ENCODE assay signal across 18 mouse cellular contexts in the genomic region with DNA sequence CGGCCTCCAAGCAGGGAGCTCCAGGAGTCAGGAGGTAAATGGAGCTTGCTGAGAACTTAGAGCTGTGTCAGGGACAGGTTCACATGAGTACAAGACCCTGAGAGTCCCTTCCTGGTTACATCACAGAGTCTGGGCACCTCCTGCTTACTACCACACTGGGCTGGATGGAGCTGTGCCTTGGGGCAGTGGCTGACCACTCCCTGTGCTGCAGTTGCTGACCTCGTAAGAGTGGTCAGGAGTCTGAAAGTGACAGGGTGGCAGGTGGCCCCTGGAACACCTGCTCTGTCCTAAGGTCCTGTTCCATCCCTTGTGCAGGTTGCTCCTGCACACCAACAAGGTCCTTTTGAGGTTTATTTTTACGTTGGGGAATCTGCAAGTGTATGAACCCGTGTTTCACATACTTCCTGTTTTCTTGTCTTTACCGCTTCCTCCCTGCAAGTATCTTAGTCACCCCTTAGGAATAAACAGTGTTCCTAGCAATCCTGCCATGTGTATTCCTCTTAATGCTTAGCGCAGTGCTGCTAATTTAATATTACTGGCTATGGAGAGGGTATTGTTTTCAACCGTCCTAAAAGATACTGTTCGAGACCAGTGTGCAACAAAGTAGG. TPM values are rescaled to one million over a fixed set of nuclear protein-coding genes. Genes with fewer than 3 reads are reported as not detected.
DNase-seq lines count a peak whose midpoint lies in the region; ATAC-seq and TF ChIP-seq lines count a peak whose summit lies in the region.
"Had no signal": no experiment of that assay in that cellular context is flagged by ENCODE, and none has a peak within 500 bp of the region (broad histone marks: within the 10 kb centered on the region; RNA-seq: fewer than 3 reads in every experiment).

No protein-coding gene starts in this region.

- H3K9me3 ChIP-seq in heart, embryonic 12.5 days (replicated peaks) = no peaks in the 10 kb centered on the region
- H3K9me3 ChIP-seq in stomach, postnatal 0 days (ENCODE audit: control insufficient read depth, low read length) = no peaks in the 10 kb centered on the region
- H3K9me3 ChIP-seq: forebrain, embryonic 13.5 days; heart, embryonic 15.5 days; neural tube, embryonic 13.5 days had no signal

- TF ChIP-seq POLR2A in heart, adult 2 months (IDR thresholded peaks at IDR 0.05; ENCODE audit: insufficient read depth, low read depth, low read length) = no peak

- no peaks in the 10 kb centered on the region; the same call in 1 of the 2 replicates for H3K79me2 ChIP-seq in heart, adult 2 months (replicated peaks; ENCODE audit: control insufficient read depth, insufficient read depth, low read length)
- H3K79me2 ChIP-seq in macrophage (ENCODE audit: inconsistent target) = peaks cover 27% of the 10 kb centered on the region; the same call in 1 of the 2 replicates

- intact Hi-C loops in heart, adult 2 months (cut with DNase I) = no loop called here

- no peak overlapping the region for H3K4me2 ChIP-seq in heart, embryonic 12.5 days
- no peak overlapping the region for H3K4me2 ChIP-seq in stomach, postnatal 0 days (replicated peaks; ENCODE audit: low read depth)
- H3K4me2 ChIP-seq: forebrain, embryonic 13.5 days; heart, embryonic 15.5 days; lung, embryonic 14.5 days; neural tube, embryonic 13.5 days had no signal

- no peak for TF ChIP-seq EP300 in heart, adult 2 months (IDR thresholded peaks at IDR 0.05; ENCODE audit: insufficient read depth, low read depth, low read length)
- no peak for TF ChIP-seq EP300 in stomach, postnatal 0 days (optimal IDR thresholded peaks at IDR 0.05)

- no peak for ATAC-seq in heart, embryonic 12.5 days (ENCODE audit: insufficient number of reproducible peaks, low FRiP score)
- peak; percentile 33; the same call in 1 of the 2 replicates for ATAC-seq in stomach, postnatal 0 days (ENCODE audit: low FRiP score, low TSS enrichment)
- ATAC-seq: forebrain, embryonic 13.5 days; midbrain, embryonic 16.5 days had no signal

- H3K36me3 ChIP-seq in heart, adult 2 months (ENCODE audit: control insufficient read depth, insufficient read depth, low read length) = no peaks in the 10 kb centered on the region; the same call in 1 of the 2 replicates
- H3K36me3 ChIP-seq in heart, embryonic 12.5 days = no peaks in the 10 kb centered on the region
- no peaks in the 10 kb centered on the region for H3K36me3 ChIP-seq in macrophage (ENCODE audit: inconsistent target)
- H3K36me3 ChIP-seq in stomach, postnatal 0 days (ENCODE audit: control insufficient read depth, insufficient read depth, low read length) = no peaks in the 10 kb centered on the region
- H3K36me3 ChIP-seq: heart, embryonic 15.5 days; neural tube, embryonic 13.5 days had no signal

- no peak overlapping the region for H3K27ac ChIP-seq in heart, adult 2 months
- H3K27ac ChIP-seq in heart, embryonic 12.5 days (ENCODE audit: poor library complexity, severe bottlenecking) = no peak overlapping the region
- peak overlapping the region; percentile 80 for H3K27ac ChIP-seq in macrophage
- H3K27ac ChIP-seq in stomach, postnatal 0 days (replicated peaks) = no peak overlapping the region
- H3K27ac ChIP-seq: forebrain, embryonic 13.5 days; heart, embryonic 15.5 days; neural tube, embryonic 13.5 days had no signal

- 0 out of 2 replicates have a peak overlapping the region, but pooled peaks have one; percentile 21 for H3K9ac ChIP-seq in heart, adult 2 months (ENCODE audit: low read depth, low read length)
- no peak overlapping the region for H3K9ac ChIP-seq in heart, embryonic 12.5 days
- H3K9ac ChIP-seq in stomach, postnatal 0 days (ENCODE audit: low read length) = no peak overlapping the region
- H3K9ac ChIP-seq: forebrain, embryonic 13.5 days; heart, embryonic 15.5 days; lung, embryonic 14.5 days; neural tube, embryonic 13.5 days had no signal

- 64% methylated on average over 8 of the region's 8 CpGs for whole genome bisulfite sequencing in heart, adult 2 months
- WGBS in heart, embryonic 12.5 days = 78% methylated on average over 8 of the region's 8 CpGs
- WGBS in macrophage (ENCODE audit: missing documents) = 30% methylated on average over 8 of the region's 8 CpGs
- 74% methylated on average over 8 of the region's 8 CpGs for WGBS in stomach, postnatal 0 days

- H3K27me3 ChIP-seq in heart, adult 2 months (ENCODE audit: control insufficient read depth, insufficient read depth, low read length) = no peaks in the 10 kb centered on the region
- H3K27me3 ChIP-seq in heart, embryonic 12.5 days (replicated peaks) = no peaks in the 10 kb centered on the region
- H3K27me3 ChIP-seq in stomach, postnatal 0 days (ENCODE audit: control insufficient read depth, insufficient read depth, low read length) = no peaks in the 10 kb centered on the region
- H3K27me3 ChIP-seq: forebrain, embryonic 13.5 days; heart, embryonic 15.5 days; neural tube, embryonic 13.5 days had no signal

- H3K4me1 ChIP-seq in heart, adult 2 months (ENCODE audit: control insufficient read depth, insufficient read depth, low read length) = peaks cover 7% of the 10 kb centered on the region
- peaks cover 11% of the 10 kb centered on the region for H3K4me1 ChIP-seq in heart, embryonic 12.5 days (replicated peaks)
- H3K4me1 ChIP-seq in stomach, postnatal 0 days (replicated peaks; ENCODE audit: control insufficient read depth, insufficient read depth) = no peaks in the 10 kb centered on the region
- H3K4me1 ChIP-seq: forebrain, embryonic 13.5 days had no signal

- no peak for TF ChIP-seq CTCF in heart, adult 2 months (IDR thresholded peaks at IDR 0.05)
- TF ChIP-seq CTCF in stomach, postnatal 0 days (IDR thresholded peaks at IDR 0.05; ENCODE audit: low read depth) = no peak

- no peak overlapping the region for H3K4me3 ChIP-seq in heart, adult 2 months
- no peak overlapping the region for H3K4me3 ChIP-seq in heart, embryonic 12.5 days
- H3K4me3 ChIP-seq in macrophage (ENCODE audit: inconsistent target) = no peak overlapping the region
- H3K4me3 ChIP-seq in stomach, postnatal 0 days (ENCODE audit: low read depth, low read length) = no peak overlapping the region
- H3K4me3 ChIP-seq: forebrain, embryonic 13.5 days; heart, embryonic 15.5 days; neural tube, embryonic 13.5 days had no signal

- DNase-seq in heart, adult 2 months = no peak
- DNase-seq in thymus, postnatal 0 days (ENCODE audit: low spot score) = peak; percentile 28
- no peak for DNase-seq in thymus, postnatal 10 days (ENCODE audit: low spot score in 2 of 2)
- DNase-seq in stomach, postnatal 0 days (ENCODE audit: low spot score) = no peak
- no peak for DNase-seq in c-Kit-positive CD71-positive TER-119-positive erythroid progenitor cells, embryonic 14.5 days (ENCODE audit: low spot score)
- no peak for DNase-seq in adrenal gland, postnatal 14 days
- DNase-seq: adrenal gland, postnatal 25 days; cerebellum, postnatal 10 days; lung, embryonic 14.5 days; right cerebral cortex, postnatal 25 days had no signal

RNA-seq across cellular contexts. Expression of a gene that starts 23.7 kb away (rescaled TPM):
- 10 to 100 TPM; 71.4 to 78.8 TPM for total RNA-seq in heart, adult 2 months (2021)
- polyA plus RNA-seq in heart, adult 2 months (2012; rRNA removed) = 51.8 and 79.0 TPM in 2 replicates
- polyA plus RNA-seq in heart, embryonic 12.5 days (2016; fragmentation: Nextera tagmentation; extraction: Ambion mirVana) = 105 and 107 TPM in 2 replicates
- polyA plus RNA-seq in thymus, postnatal 0 days (2015; fragmentation: Nextera tagmentation; extraction: Ambion mirVana) = 368 and 388 TPM in 2 replicates
- 10 to 100 TPM; 11.1 to 60.8 (median 35.7) TPM for total RNA-seq in macrophage (2018; cell fraction: chromatin; rRNA removed)
- total RNA-seq in macrophage (2018; cell fraction: cytosol; rRNA removed) = 10 to 100 TPM; 30.5 to 51.4 (median 41.6) TPM
- total RNA-seq in macrophage (2018; cell fraction: nucleus; rRNA removed) = 10 to 100 TPM; 15.4 to 73.7 (median 34.2) TPM
- 27.4 to 82.6 TPM (median 54.2 TPM) in 3 replicates for polyA plus RNA-seq in macrophage (2018)
- 93.9 and 94.8 TPM in 2 replicates for polyA plus RNA-seq in stomach, postnatal 0 days (2015; fragmentation: Nextera tagmentation; extraction: Ambion mirVana)
- 79.7 and 87.9 TPM in 2 replicates for total RNA-seq in adrenal gland, postnatal 14 days (2021)

RNA-seq across cellular contexts. Expression of a gene that starts 23.9 kb away (rescaled TPM):
- 100 to 1,000 TPM; 260 to 292 TPM for total RNA-seq in heart, adult 2 months (2021)
- 184 and 200 TPM in 2 replicates for polyA plus RNA-seq in heart, adult 2 months (2012; rRNA removed)
- polyA plus RNA-seq in heart, embryonic 12.5 days (2016; fragmentation: Nextera tagmentation; extraction: Ambion mirVana) = 345 and 349 TPM in 2 replicates
- 321 and 329 TPM in 2 replicates for polyA plus RNA-seq in thymus, postnatal 0 days (2015; fragmentation: Nextera tagmentation; extraction: Ambion mirVana)
- 100 to 1,000 TPM in 1 of 26 experiments, 10 to 100 TPM in 25; 11.3 to 119 (median 57.5) TPM for total RNA-seq in macrophage (2018; cell fraction: chromatin; rRNA removed)
- 100 to 1,000 TPM in 18 of 26 experiments, 10 to 100 TPM in 8; 83.7 to 131 (median 112) TPM for total RNA-seq in macrophage (2018; cell fraction: cytosol; rRNA removed)
- total RNA-seq in macrophage (2018; cell fraction: nucleus; rRNA removed) = 100 to 1,000 TPM in 1 of 26 experiments, 10 to 100 TPM in 25; 24.0 to 112 (median 50.6) TPM
- polyA plus RNA-seq in macrophage (2018) = 84.2 to 177 TPM (median 93.5 TPM) in 3 replicates
- 230 and 237 TPM in 2 replicates for polyA plus RNA-seq in stomach, postnatal 0 days (2015; fragmentation: Nextera tagmentation; extraction: Ambion mirVana)
- total RNA-seq in adrenal gland, postnatal 14 days (2021) = 392 and 412 TPM in 2 replicates

RNA-seq across cellular contexts. Expression of a gene that starts 25.4 kb away (rescaled TPM):
- total RNA-seq in heart, adult 2 months (2021) = 10 to 100 TPM; 34.9 to 40.5 TPM
- polyA plus RNA-seq in heart, adult 2 months (2012; rRNA removed) = 73.4 and 116 TPM in 2 replicates
- polyA plus RNA-seq in heart, embryonic 12.5 days (2016; fragmentation: Nextera tagmentation; extraction: Ambion mirVana) = 37.4 and 40.0 TPM in 2 replicates
- polyA plus RNA-seq in thymus, postnatal 0 days (2015; fragmentation: Nextera tagmentation; extraction: Ambion mirVana) = 77.7 and 80.4 TPM in 2 replicates
- total RNA-seq in macrophage (2018; cell fraction: chromatin; rRNA removed) = 10 to 100 TPM in 24 of 26 experiments, 1 to 10 TPM in 2; 7.3 to 49.7 (median 38.8) TPM
- 10 to 100 TPM; 32.8 to 58.9 (median 44.1) TPM for total RNA-seq in macrophage (2018; cell fraction: cytosol; rRNA removed)
- total RNA-seq in macrophage (2018; cell fraction: nucleus; rRNA removed) = 10 to 100 TPM; 23.3 to 80.9 (median 51.6) TPM
- polyA plus RNA-seq in macrophage (2018) = 42.1 to 61.4 TPM (median 45.7 TPM) in 3 replicates
- polyA plus RNA-seq in stomach, postnatal 0 days (2015; fragmentation: Nextera tagmentation; extraction: Ambion mirVana) = 78.8 and 79.6 TPM in 2 replicates
- total RNA-seq in adrenal gland, postnatal 14 days (2021) = 78.0 and 82.3 TPM in 2 replicates

RNA-seq across cellular contexts. Expression of a gene that starts 50.3 kb away (rescaled TPM):
- total RNA-seq in heart, adult 2 months (2021) = 1 to 10 TPM; 3.1 to 4.4 TPM
- polyA plus RNA-seq in heart, adult 2 months (2012; rRNA removed) = 4.5 and 8.2 TPM in 2 replicates
- 4.4 and 4.9 TPM in 2 replicates for polyA plus RNA-seq in heart, embryonic 12.5 days (2016; fragmentation: Nextera tagmentation; extraction: Ambion mirVana)
- polyA plus RNA-seq in thymus, postnatal 0 days (2015; fragmentation: Nextera tagmentation; extraction: Ambion mirVana) = 157 and 167 TPM in 2 replicates
- 100 to 1,000 TPM in 17 of 26 experiments, 10 to 100 TPM in 9; 26.9 to 536 (median 152) TPM for total RNA-seq in macrophage (2018; cell fraction: chromatin; rRNA removed)
- 100 to 1,000 TPM; 107 to 454 (median 253) TPM for total RNA-seq in macrophage (2018; cell fraction: cytosol; rRNA removed)
- 100 to 1,000 TPM in 20 of 26 experiments, 10 to 100 TPM in 6; 52.4 to 435 (median 173) TPM for total RNA-seq in macrophage (2018; cell fraction: nucleus; rRNA removed)
- polyA plus RNA-seq in macrophage (2018) = 172 to 251 TPM (median 215 TPM) in 3 replicates
- 13.1 and 15.8 TPM in 2 replicates for polyA plus RNA-seq in stomach, postnatal 0 days (2015; fragmentation: Nextera tagmentation; extraction: Ambion mirVana)
- total RNA-seq in adrenal gland, postnatal 14 days (2021) = 7.3 and 23.1 TPM in 2 replicates

RNA-seq across cellular contexts. Expression of a gene that starts 52.4 kb away (rescaled TPM):
- total RNA-seq in heart, adult 2 months (2021) = under 1 TPM; 0.26 to 0.48 TPM
- not detected in 2 replicates for polyA plus RNA-seq in heart, adult 2 months (2012; rRNA removed)
- not detected in 2 replicates for polyA plus RNA-seq in heart, embryonic 12.5 days (2016; fragmentation: Nextera tagmentation; extraction: Ambion mirVana)
- 0.10 and 0.15 TPM in 2 replicates for polyA plus RNA-seq in thymus, postnatal 0 days (2015; fragmentation: Nextera tagmentation; extraction: Ambion mirVana)
- total RNA-seq in macrophage (2018; cell fraction: chromatin; rRNA removed) = under 1 TPM in 13 of 26 experiments, not detected in 13; 0.26 to 0.75 (median 0.34) TPM
- under 1 TPM in 6 of 26 experiments, not detected in 20; 0.04 to 0.11 (median 0.07) TPM for total RNA-seq in macrophage (2018; cell fraction: cytosol; rRNA removed)
- total RNA-seq in macrophage (2018; cell fraction: nucleus; rRNA removed) = 1 to 10 TPM in 1 of 26 experiments, under 1 TPM in 10, not detected in 15; 0.17 to 1.2 (median 0.24) TPM
- polyA plus RNA-seq in macrophage (2018) = not detected in 3 replicates
- polyA plus RNA-seq in stomach, postnatal 0 days (2015; fragmentation: Nextera tagmentation; extraction: Ambion mirVana) = 0.05 TPM in 1 of 2 replicates, not detected in the other
- total RNA-seq in adrenal gland, postnatal 14 days (2021) = 2.7 and 2.9 TPM in 2 replicates
- polyA plus RNA-seq: forebrain, embryonic 13.5 days; heart, embryonic 15.5 days; hindbrain, embryonic 11.5 days; limb, embryonic 11.5 days; lung, embryonic 14.5 days; neural tube, embryonic 13.5 days had no signal
